Mouse (Mus musculus) forelimb bud, embryonic 11.5 days (tissue): ENCODE data around the gene Vps13d.

Experiments
- DNase-seq: peaks from one replicate; pipeline ENCODE4 v3.0.0-alpha.2; 2012; ENCODE audit warnings: low read depth, low spot score

The Vps13d gene

DNA sequence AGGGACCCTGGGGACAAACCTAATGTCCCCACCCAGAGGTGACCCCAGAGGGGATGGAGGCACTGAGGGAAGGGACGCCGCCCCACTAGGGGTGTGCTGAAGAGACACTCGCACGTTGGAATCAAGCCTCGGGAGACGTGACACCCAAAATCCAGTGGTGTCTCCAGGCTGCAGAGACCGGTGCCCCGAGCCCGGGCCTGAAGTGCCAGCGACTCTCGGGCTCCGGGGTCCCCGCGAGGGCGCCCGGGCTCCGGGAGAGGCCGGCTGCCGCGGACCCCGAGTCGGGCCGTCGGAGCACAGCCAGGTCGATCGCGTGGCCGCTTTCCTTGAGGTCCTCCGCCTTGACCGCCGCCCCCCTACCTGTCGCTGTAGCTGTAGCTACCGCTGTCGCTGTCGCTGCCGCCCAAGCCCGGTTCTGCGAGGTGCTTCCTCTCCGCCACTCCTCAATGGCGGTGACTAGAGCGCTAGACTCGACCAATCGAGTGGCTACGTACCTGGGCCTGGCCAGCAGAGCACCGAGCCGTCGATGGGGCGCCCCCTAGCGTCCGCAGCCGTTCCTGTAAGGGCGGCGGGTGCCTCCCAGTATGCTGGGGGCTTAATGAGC, at the start of gene Vps13d:
TSS of gene Vps13d (minus strand) at position 447 of the 604 bp plus-strand sequence.
- peak; percentile 90 for DNase-seq

GRCm38 (mm10) chr4:145242719-145243350, 48.0 kb upstream of the Vps13d start:
- DNase-seq, result no peak

GRCm38 (mm10) chr4:145240723-145241231, 46.0 kb upstream of the Vps13d start:
- DNase-seq, result no peak

DNA sequence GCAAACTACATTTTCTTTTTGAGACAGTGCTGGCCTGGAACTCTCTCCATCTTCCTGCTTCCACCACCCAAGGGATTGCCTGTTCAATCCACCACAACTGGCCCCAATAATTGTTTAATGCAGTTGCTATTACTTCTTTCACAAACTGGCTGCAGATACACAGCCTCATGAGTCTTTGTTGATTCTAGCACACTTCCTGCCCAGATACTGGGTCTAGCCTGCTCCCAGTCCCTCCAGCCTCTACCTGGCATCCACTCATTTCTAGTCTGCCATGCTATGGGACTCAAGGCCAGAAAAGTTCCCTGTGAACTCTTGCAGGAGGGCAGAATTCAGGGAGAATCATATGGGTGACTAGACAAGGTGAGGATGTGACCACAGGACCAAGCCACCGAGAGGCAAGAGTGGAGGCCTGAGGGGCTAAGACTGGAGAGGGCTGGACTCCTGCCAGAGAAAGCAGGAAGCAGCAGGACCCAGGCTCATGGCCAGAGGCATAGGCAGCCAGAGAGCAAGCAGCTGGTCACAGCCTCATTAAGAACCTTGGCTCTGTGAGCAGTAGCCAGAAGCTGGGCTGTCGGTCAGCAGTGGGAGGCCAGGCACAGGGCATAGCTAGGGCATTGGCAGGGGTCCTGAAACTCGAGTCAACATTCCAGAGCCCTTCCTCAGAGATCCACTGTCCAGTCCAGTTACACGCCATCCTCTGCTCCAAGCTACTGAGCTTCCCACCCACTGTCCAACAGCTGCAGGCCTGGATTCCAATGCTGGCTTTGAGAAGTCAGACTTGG, 44.4 kb upstream of the Vps13d start:
- peak; percentile 31 for DNase-seq

GRCm38 (mm10) chr4:145236027-145236426, 41.2 kb upstream of the Vps13d start:
- DNase-seq, result no peak

DNA sequence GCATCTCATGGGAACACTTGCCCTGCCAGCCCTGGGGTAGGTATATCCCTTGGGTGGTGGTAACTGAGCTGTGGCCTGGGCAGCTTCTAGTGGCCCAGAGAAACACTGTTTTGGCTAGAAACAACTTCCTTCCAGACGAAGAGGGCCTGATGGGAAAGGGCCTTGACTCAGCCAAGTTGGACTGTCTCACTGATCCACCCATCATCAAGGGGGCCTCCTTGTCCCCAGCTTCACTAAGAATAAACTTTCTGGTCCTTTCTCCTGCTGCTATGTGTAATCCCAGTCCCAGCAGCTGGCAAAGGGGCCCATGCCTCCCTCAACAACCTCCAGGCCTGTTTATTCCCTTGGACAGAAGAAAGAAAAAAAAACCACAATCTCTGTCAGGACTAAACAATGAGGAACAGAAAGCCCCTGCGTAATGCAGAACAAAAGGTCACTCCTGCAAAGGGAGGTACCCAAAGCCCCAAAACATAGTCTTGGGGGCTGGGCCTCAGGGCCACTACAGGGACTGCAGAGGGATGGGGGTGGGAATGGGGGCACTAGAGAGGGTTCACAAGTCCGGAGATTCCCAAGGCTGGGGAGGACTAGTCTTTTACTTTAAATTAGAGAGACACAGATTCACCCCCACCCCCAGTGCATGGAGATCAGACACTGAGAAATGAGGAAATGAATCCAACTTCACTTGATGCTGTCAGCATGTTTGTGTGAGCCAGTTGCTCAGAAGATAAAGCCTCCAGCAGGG, 38.9 kb upstream of the Vps13d start:
- no peak for DNase-seq

- DNase-seq, result no peak
Measured at GRCm38 (mm10) chr4:145231732-145232131, 36.9 kb upstream of the Vps13d start.

DNA sequence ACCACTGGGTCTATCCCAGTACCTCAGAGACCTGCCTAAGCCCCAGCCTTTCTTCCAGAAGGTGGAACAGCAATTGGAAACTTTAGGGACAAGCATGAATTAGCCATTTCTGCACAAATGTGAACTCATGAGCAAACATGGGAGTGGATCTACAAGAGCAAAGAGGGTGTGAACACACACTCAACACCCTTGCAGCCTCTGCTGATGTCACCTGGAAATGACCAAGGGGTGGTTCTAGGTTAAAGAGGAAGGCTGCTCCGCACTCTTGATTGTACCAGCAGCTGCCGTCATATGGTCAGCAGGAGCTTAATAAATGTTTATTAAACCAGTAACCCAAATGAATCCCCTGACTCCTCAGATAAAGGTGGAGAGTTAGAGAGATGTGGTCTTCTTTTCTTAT, 35.8 kb upstream of the Vps13d start:
- DNase-seq, result no peak

DNA sequence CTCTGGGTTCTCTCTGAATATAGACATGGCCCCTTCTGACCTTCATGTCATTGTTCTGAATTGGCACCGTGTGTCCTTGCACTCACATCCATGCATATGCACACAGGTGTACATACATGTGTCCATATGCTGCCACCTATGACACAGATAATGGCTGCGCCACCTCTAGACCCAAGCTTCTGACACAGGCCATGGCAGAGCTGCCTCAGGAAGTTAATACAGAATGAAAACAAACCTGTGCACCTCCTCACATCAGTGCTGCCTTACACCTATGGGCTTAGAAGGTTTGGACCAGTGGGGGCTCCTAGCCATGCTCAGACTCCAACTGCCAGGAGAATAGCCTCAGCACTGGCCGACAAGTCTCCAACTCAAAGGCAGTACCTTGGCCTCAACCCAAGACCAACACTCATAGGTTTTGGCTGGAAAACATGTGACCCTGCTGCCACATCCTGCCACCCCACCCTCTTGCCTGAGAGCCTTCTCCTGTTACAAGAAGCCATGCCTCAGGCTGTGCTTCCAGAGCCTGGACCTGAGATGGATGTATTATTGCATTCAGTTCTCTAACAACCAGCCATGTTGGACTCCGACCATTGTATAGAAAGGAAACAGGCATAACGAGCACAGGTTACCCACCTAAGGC, 34.8 kb upstream of the Vps13d start:
- DNase-seq, result no peak

DNA sequence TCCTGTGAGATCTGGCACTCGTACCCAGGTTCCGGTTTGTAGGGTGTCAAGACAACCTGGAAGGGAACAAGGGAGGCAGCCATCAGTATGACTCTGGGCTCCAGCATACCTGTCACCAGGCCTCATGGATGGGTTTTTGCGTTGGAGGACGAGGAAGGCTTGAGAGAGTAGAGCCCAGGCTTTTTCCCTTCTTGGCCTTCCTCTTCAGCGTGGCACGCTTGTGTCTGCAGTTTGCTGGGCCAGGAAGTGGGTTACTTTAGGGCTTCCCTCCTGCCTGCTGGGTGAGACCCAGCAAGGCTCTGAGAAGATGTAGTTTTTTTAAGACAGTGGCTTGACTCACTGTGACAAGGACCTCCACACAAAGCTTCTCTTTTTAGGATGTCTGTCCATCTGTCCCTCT, 34.2 kb upstream of the Vps13d start:
- DNase-seq, result no peak

DNA sequence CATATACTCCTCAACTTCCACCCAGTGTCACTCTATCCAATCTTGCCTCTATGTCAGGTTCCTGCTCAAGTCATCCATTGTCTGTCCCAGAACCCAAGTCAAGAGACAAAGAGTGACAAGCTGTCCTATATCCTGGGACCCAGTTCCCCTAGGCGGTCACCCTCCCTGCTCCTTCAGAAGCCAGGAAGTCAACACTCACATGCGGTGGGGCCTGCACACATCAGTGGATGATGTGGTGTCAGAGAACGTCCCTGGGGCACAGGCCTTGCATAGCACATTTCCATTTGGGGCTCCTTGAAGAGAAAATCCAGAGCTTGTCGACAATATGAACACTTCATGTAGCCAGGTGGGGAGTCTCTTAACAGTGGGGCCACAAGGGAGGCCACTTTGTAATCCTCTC, 29.8 kb upstream of the Vps13d start:
- DNase-seq, result no peak

DNA sequence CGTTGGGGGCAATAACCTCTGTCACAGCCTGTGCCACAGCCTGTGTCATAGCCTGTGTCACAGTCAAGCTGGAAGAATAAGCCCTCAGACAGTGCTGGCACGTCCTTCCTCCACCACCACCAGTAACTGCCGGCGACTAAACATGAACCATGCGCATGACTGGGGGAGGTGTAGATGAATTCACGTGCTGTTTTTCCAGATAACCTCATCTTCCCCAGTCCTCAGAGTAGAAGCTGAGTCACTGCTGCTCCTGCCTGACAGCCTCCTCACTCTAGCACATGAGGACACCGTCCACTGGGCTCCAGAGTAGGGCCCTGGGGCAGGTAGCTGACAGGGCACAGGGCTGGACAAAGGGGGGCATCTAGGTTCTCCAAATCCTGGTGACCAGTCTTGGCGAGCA, 27.3 kb upstream of the Vps13d start:
- DNase-seq, result no peak

- DNase-seq, result no peak
Measured at GRCm38 (mm10) chr4:145221379-145221778, 26.6 kb upstream of the Vps13d start.

- no peak for DNase-seq
Measured at GRCm38 (mm10) chr4:145220001-145220400, 25.2 kb upstream of the Vps13d start.

DNA sequence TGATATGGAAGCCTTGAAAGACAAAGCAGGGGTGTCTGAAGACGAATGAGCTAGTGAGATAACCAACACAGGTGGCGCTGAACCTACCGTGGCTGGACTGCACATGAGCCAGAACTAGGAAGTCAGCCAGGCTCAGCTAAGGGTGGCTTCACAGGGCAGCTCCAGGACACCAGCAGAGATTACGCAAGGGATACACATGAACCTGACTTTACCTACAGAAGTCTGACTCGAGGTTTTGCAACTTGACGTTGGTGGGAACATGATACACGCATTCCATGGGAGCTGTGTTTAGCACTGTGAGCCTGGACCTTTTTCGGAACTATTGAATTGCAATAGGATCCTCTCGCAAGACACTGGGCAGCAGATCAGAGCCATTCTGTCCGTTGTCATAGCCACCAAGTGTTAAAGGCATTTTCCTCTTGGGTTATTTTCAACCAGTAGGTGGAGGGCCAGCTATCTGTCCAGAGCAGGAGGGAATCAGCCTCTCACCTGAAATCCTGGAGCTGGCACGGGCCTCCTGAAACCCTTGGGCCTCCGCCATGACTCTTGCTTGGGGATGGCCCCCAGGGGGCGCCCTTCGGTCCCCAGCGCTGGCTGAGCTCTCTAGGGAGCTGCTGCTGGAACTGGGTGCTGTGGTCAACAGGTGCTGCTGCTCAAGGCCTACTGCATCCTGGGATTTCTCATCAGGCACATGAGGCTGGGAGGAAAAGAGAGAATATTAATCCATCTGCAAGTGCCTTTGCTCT, 24.6 kb upstream of the Vps13d start:
- no peak for DNase-seq

GRCm38 (mm10) chr4:145217837-145218236, 23.0 kb upstream of the Vps13d start:
- DNase-seq, result no peak

- no peak for DNase-seq
Measured at GRCm38 (mm10) chr4:145217046-145217445, 22.2 kb upstream of the Vps13d start.

DNA sequence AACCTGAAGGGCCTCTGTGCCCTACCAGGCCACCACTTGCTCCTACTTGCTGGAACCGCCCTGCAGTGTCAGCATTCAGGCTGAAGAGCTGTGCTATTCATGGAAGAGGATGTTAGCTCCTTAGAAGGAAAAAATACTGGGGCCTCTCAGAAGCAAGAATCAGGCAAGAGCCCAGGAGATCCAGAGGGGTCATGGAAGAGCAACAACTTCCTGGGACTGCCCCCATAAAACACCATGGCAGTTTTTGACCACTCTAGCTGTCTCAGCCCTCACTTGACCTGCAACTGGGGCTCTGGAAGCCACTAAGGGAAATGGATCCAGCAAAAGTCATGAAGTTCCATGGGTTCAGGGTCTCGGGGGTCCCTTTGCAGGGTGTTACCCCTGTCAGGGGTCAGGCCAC, 20.6 kb upstream of the Vps13d start:
- no peak for DNase-seq

GRCm38 (mm10) chr4:145214786-145215174, 20.0 kb upstream of the Vps13d start:
- no peak for DNase-seq

DNA sequence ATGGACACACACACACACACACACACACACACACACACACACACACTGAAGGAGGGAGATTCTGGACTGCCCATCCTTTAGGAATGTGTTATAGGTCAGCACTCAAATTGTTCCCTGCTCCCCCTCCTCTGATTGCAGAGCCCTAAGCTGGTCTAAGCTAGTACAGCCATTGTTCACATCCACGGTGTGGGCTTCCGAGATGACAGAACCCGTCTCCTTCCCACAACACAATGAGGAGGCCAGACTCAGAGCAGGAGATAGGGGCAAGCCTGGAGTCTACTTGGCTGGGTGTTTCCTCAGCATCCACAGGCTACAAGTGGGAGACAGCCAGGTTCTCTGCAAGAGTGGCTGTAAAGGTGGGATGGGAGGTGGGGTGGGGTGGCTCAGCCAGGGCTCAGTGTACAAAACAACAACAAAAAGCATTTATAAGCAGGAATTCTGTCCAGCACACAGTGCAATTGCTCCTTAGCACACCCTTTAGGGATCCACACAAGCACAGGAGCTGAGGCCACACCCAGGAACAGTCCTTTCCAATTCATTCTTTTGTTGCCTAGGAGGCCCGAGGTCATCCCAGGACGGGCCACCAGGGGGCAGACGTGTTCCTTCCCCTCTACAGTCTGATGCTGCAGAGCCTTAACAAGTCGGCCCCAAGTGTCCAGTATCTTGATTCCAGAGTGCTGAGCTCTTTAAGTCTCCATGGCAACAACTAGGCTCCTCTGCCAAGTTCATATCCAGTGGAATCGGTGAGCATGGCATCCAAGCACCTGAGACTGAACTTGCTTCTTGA, 19.4 kb upstream of the Vps13d start:
- peak; percentile 88 for DNase-seq
